Mouse (Mus musculus): ENCODE measurements around the gene Hpgds.

Hpgds gene

GRCm38 (mm10) chr6:65144621-65145205 is at the start of gene Hpgds:
Gene Hpgds, minus strand, starts transcription at chr6:65144908.
- DNase-seq (ENCODE audit: low read depth, low spot score), result peak; percentile 83

GRCm38 (mm10) chr6:65164977-65165376 is 20.3 kb upstream of the Hpgds start:
- no peak for DNase-seq (ENCODE audit: low read depth, low spot score)

- no peak for DNase-seq (ENCODE audit: low read depth, low spot score)
Measured at GRCm38 (mm10) chr6:65164137-65164536, 19.4 kb upstream of the Hpgds start.

- no peak for DNase-seq (ENCODE audit: low read depth, low spot score)
Measured at GRCm38 (mm10) chr6:65159381-65159942, 14.8 kb upstream of the Hpgds start.

GRCm38 (mm10) chr6:65157042-65157441 is 12.3 kb upstream of the Hpgds start:
- DNase-seq (ENCODE audit: low read depth, low spot score), result no peak

GRCm38 (mm10) chr6:65153570-65153969 is 8.9 kb upstream of the Hpgds start:
- no peak for DNase-seq (ENCODE audit: low read depth, low spot score)

- no peak for DNase-seq (ENCODE audit: low read depth, low spot score)
Measured at GRCm38 (mm10) chr6:65150703-65151102, 6.0 kb upstream of the Hpgds start.

GRCm38 (mm10) chr6:65146363-65146762 is 1.7 kb upstream of the Hpgds start:
- no peak for DNase-seq (ENCODE audit: low read depth, low spot score)

GRCm38 (mm10) chr6:65142316-65142715 is 2.4 kb downstream of the Hpgds start:
- no peak for DNase-seq (ENCODE audit: low read depth, low spot score)

- DNase-seq (ENCODE audit: low read depth, low spot score), result peak; percentile 48
Measured at GRCm38 (mm10) chr6:65140750-65141243, 3.9 kb downstream of the Hpgds start.

- DNase-seq (ENCODE audit: low read depth, low spot score), result peak; percentile 21
Measured at GRCm38 (mm10) chr6:65140082-65140749, 4.5 kb downstream of the Hpgds start.

- no peak for DNase-seq (ENCODE audit: low read depth, low spot score)
Measured at GRCm38 (mm10) chr6:65138243-65138642, 6.5 kb downstream of the Hpgds start.

- DNase-seq (ENCODE audit: low read depth, low spot score), result no peak
Measured at GRCm38 (mm10) chr6:65137802-65138201, 6.9 kb downstream of the Hpgds start.

GRCm38 (mm10) chr6:65132376-65132775 is 12.3 kb downstream of the Hpgds start:
- DNase-seq (ENCODE audit: low read depth, low spot score), result no peak

GRCm38 (mm10) chr6:65126074-65126726 is 18.5 kb downstream of the Hpgds start:
- peak; percentile 79 for DNase-seq (ENCODE audit: low read depth, low spot score)

GRCm38 (mm10) chr6:65117540-65117939 is 27.2 kb downstream of the Hpgds start:
- DNase-seq (ENCODE audit: low read depth, low spot score), result no peak

GRCm38 (mm10) chr6:65114902-65115301 is 29.8 kb downstream of the Hpgds start:
- no peak for DNase-seq (ENCODE audit: low read depth, low spot score)

- peak; percentile 36 for DNase-seq (ENCODE audit: low read depth, low spot score)
Measured at GRCm38 (mm10) chr6:65079139-65079538, 65.6 kb downstream of the Hpgds start.

GRCm38 (mm10) chr6:65075201-65075600 is 69.5 kb downstream of the Hpgds start:
- no peak for DNase-seq (ENCODE audit: low read depth, low spot score)

All from CD4-positive, CD25-positive, alpha-beta regulatory T cell, adult 2 months (primary cell).